ENCODE assay signal across 15 mouse cellular contexts in genomic region chr5:30643477-30644179, GRCm38 (mm10). TPM values are rescaled to one million over a fixed set of nuclear protein-coding genes. Genes with fewer than 3 reads are reported as not detected.
DNase-seq lines count a peak whose midpoint lies in the region; ATAC-seq lines count a peak whose summit lies in the region.
"Had no signal": no experiment of that assay in that cellular context is flagged by ENCODE, and none has a peak within 500 bp of the region (broad histone marks: within the 10 kb centered on the region; RNA-seq: fewer than 3 reads in every experiment).

No protein-coding gene starts in this region.

- peak overlapping the region; percentile 60 for H3K27ac ChIP-seq in heart, embryonic 13.5 days (replicated peaks)
- H3K27ac ChIP-seq: hindbrain, postnatal 0 days; limb, embryonic 15.5 days had no signal

- no peaks in the 10 kb centered on the region for H3K9me3 ChIP-seq in heart, embryonic 13.5 days
- H3K9me3 ChIP-seq: limb, embryonic 15.5 days; megakaryocyte, embryonic 14.5 days had no signal

- H3K9ac ChIP-seq in heart, embryonic 13.5 days = no peak overlapping the region
- H3K9ac ChIP-seq: limb, embryonic 15.5 days had no signal

- H3K4me3 ChIP-seq in heart, embryonic 13.5 days = no peak overlapping the region
- H3K4me3 ChIP-seq: limb, embryonic 15.5 days; megakaryocyte, embryonic 14.5 days had no signal

- intact Hi-C loops in heart, postnatal 36 days (cut with DNase I) = no loop called here

- DNase-seq in adrenal gland, adult 2 months = peak; percentile 31
- no peak for DNase-seq in adrenal gland, postnatal 4 days (ENCODE audit: low spot score in 2 of 2)
- no peak for DNase-seq in heart, postnatal 36 days
- peak; percentile 21 for DNase-seq in lung, postnatal 36 days
- DNase-seq in lung, postnatal 10 days = no peak
- DNase-seq in left cerebral cortex, adult 9 months (ENCODE audit: low spot score in 2 of 2) = peak; percentile 69 to 79
- DNase-seq: cerebellum, adult 18-20 months; lung, adult 2 months; thymus, postnatal 14 days had no signal

- WGBS in heart, embryonic 13.5 days = 34% methylated on average over 5 of the region's 5 CpGs

- H3K27me3 ChIP-seq in heart, embryonic 13.5 days (replicated peaks) = peaks cover 11% of the 10 kb centered on the region; the same call in 1 of the 2 replicates
- H3K27me3 ChIP-seq: limb, embryonic 15.5 days had no signal

- H3K4me1 ChIP-seq in heart, embryonic 13.5 days = peaks cover 33% of the 10 kb centered on the region

- no peaks in the 10 kb centered on the region for H3K36me3 ChIP-seq in heart, embryonic 13.5 days
- H3K36me3 ChIP-seq: limb, embryonic 15.5 days had no signal

- ATAC-seq in heart, embryonic 13.5 days (ENCODE audit: extremely low read depth, insufficient number of reproducible peaks, low FRiP score, low TSS enrichment) = no peak
- no peak for ATAC-seq in granulocyte monocyte progenitor cell, adult 5-6 weeks (replicated peaks; ENCODE audit: poor library complexity, severe bottlenecking)
- ATAC-seq: hindbrain, postnatal 0 days had no signal

- H3K4me2 ChIP-seq in heart, embryonic 13.5 days = no peak overlapping the region
- H3K4me2 ChIP-seq: limb, embryonic 15.5 days had no signal

RNA-seq across cellular contexts. Expression of gene Slc35f6, which starts 4.1 kb away (rescaled TPM):
- total RNA-seq in adrenal gland, adult 2 months (2021) = 10 to 100 TPM; 49.0 to 50.9 TPM
- 140 and 145 TPM in 2 replicates for polyA plus RNA-seq in adrenal gland, adult 2 months (2012; rRNA removed)
- 10 to 100 TPM; 33.5 to 33.7 TPM for total RNA-seq in adrenal gland, postnatal 4 days (2021)
- polyA plus RNA-seq in heart, embryonic 13.5 days (2015; fragmentation: Nextera tagmentation; extraction: Ambion mirVana) = 21.9 and 22.6 TPM in 2 replicates
- 10 to 100 TPM; 50.0 to 53.3 TPM for total RNA-seq in heart, postnatal 36 days (2021)
- total RNA-seq in granulocyte monocyte progenitor cell, adult 5-6 weeks (2014; fragmentation: Nextera tagmentation) = 11.8 and 15.4 TPM in 2 replicates
- total RNA-seq in granulocyte monocyte progenitor cell, adult 5-6 weeks (2017) = 2.8 and 6.6 TPM in 2 replicates

RNA-seq across cellular contexts. Expression of gene Cenpa, which starts 22.9 kb away (rescaled TPM):
- total RNA-seq in adrenal gland, adult 2 months (2021) = 1 to 10 TPM; 5.1 to 6.4 TPM
- polyA plus RNA-seq in adrenal gland, adult 2 months (2012; rRNA removed) = 10.9 and 14.5 TPM in 2 replicates
- 10 to 100 TPM; 61.3 to 62.0 TPM for total RNA-seq in adrenal gland, postnatal 4 days (2021)
- polyA plus RNA-seq in heart, embryonic 13.5 days (2015; fragmentation: Nextera tagmentation; extraction: Ambion mirVana) = 259 TPM in 2 replicates
- 10 to 100 TPM; 49.5 to 55.2 TPM for total RNA-seq in heart, postnatal 36 days (2021)
- 78.6 and 110 TPM in 2 replicates for total RNA-seq in granulocyte monocyte progenitor cell, adult 5-6 weeks (2014; fragmentation: Nextera tagmentation)
- 84.8 and 124 TPM in 2 replicates for total RNA-seq in granulocyte monocyte progenitor cell, adult 5-6 weeks (2017)

RNA-seq across cellular contexts. Expression of gene Kcnk3, which starts 55.7 kb away (rescaled TPM):
- total RNA-seq in adrenal gland, adult 2 months (2021) = 1,000 to 10,000 TPM; 1,225 to 1,281 TPM
- 6,176 and 11,313 TPM in 2 replicates for polyA plus RNA-seq in adrenal gland, adult 2 months (2012; rRNA removed)
- total RNA-seq in adrenal gland, postnatal 4 days (2021) = 100 to 1,000 TPM; 684 to 719 TPM
- polyA plus RNA-seq in heart, embryonic 13.5 days (2015; fragmentation: Nextera tagmentation; extraction: Ambion mirVana) = 28.9 and 29.1 TPM in 2 replicates
- 100 to 1,000 TPM; 234 to 245 TPM for total RNA-seq in heart, postnatal 36 days (2021)
- total RNA-seq in granulocyte monocyte progenitor cell, adult 5-6 weeks (2014; fragmentation: Nextera tagmentation) = not detected in 2 replicates
- total RNA-seq in granulocyte monocyte progenitor cell, adult 5-6 weeks (2017) = not detected in 2 replicates
- total RNA-seq: neutrophil, adult 5-6 weeks had no signal

Comparison
In these comparisons a context has a peak if more than half of its experiments do, and no peak if none do; other contexts are left out.
1. DNase-seq: peak in adrenal gland, adult 2 months (single experiment), lung, postnatal 36 days (single experiment) and left cerebral cortex, adult 9 months (2 of 2); none in adrenal gland, postnatal 4 days (0 of 2), heart, postnatal 36 days (0 of 2) and lung, postnatal 10 days (single experiment).
2. RNA of gene Cenpa, which starts 22.9 kb away (total RNA-seq): 78.6 to 124 TPM in granulocyte monocyte progenitor cell, adult 5-6 weeks, 61.3 to 62.0 TPM in adrenal gland, postnatal 4 days and 49.5 to 55.2 TPM in heart, postnatal 36 days; 5.1 to 6.4 TPM in adrenal gland, adult 2 months; every median in the first group is over 4 times any median in the second.
3. RNA of gene Kcnk3, which starts 55.7 kb away (total RNA-seq): 1,225 to 1,281 TPM in adrenal gland, adult 2 months, 684 to 719 TPM in adrenal gland, postnatal 4 days and 234 to 245 TPM in heart, postnatal 36 days; not detected in granulocyte monocyte progenitor cell, adult 5-6 weeks; every median in the first group is over 100 times any median in the second.